Mouse (Mus musculus): ENCODE measurements around the gene Dennd1a. TPM values are rescaled to one million over a fixed set of nuclear protein-coding genes. Genes with fewer than 3 reads are reported as not detected.
A peak's percentile ranks its signal among the peaks of the same experiment; 100 is the strongest.

The Dennd1a gene
- polyA plus RNA-seq, 2 experiments from 2014 or later = 10.9 to 19.5 TPM

- no peak for ATAC-seq
Measured at GRCm38 (mm10) chr2:38102674-38103073, 184.5 kb downstream of the Dennd1a start.

- no peak for ATAC-seq
Measured at GRCm38 (mm10) chr2:38100289-38100688, 186.9 kb downstream of the Dennd1a start.

- ATAC-seq = no peak
Measured at GRCm38 (mm10) chr2:38099120-38099773, 187.9 kb downstream of the Dennd1a start.

- no peak for ATAC-seq
Measured at GRCm38 (mm10) chr2:38097469-38097868, 189.7 kb downstream of the Dennd1a start.

- ATAC-seq = no peak
Measured at GRCm38 (mm10) chr2:38096328-38096727, 190.9 kb downstream of the Dennd1a start.

GRCm38 (mm10) chr2:38094380-38095163 is 192.6 kb downstream of the Dennd1a start:
- ATAC-seq = no peak

- no peak for ATAC-seq
Measured at GRCm38 (mm10) chr2:38093968-38094367, 193.2 kb downstream of the Dennd1a start.

- no peak for ATAC-seq
Measured at GRCm38 (mm10) chr2:38093242-38093641, 193.9 kb downstream of the Dennd1a start.

- ATAC-seq = no peak
Measured at GRCm38 (mm10) chr2:38088346-38088745, 198.8 kb downstream of the Dennd1a start.

GRCm38 (mm10) chr2:38085058-38085457 is 202.1 kb downstream of the Dennd1a start:
- ATAC-seq = no peak

- ATAC-seq = no peak
Measured at GRCm38 (mm10) chr2:38083251-38083650, 203.9 kb downstream of the Dennd1a start.

- ATAC-seq = no peak
Measured at GRCm38 (mm10) chr2:38074495-38074894, 212.7 kb downstream of the Dennd1a start.

- peak; percentile 91 for ATAC-seq
Measured at GRCm38 (mm10) chr2:38072061-38072460, 215.1 kb downstream of the Dennd1a start.

GRCm38 (mm10) chr2:38068171-38068572 is 219.0 kb downstream of the Dennd1a start:
- peak; percentile 43 for ATAC-seq

GRCm38 (mm10) chr2:38065914-38066313 is 221.3 kb downstream of the Dennd1a start:
- ATAC-seq = no peak

GRCm38 (mm10) chr2:38064266-38064665 is 222.9 kb downstream of the Dennd1a start:
- no peak for ATAC-seq

GRCm38 (mm10) chr2:38062156-38062555 is 225.0 kb downstream of the Dennd1a start:
- no peak for ATAC-seq

GRCm38 (mm10) chr2:38061474-38061873 is 225.7 kb downstream of the Dennd1a start:
- no peak for ATAC-seq

GRCm38 (mm10) chr2:38052440-38052839 is 234.8 kb downstream of the Dennd1a start:
- ATAC-seq = no peak

- ATAC-seq = no peak
Measured at GRCm38 (mm10) chr2:38051485-38052085, 235.6 kb downstream of the Dennd1a start.

GRCm38 (mm10) chr2:38048996-38049395 is 238.2 kb downstream of the Dennd1a start:
- no peak for ATAC-seq

GRCm38 (mm10) chr2:38045286-38045685 is 241.9 kb downstream of the Dennd1a start:
- no peak for ATAC-seq

- no peak for ATAC-seq
Measured at GRCm38 (mm10) chr2:38040845-38041244, 246.3 kb downstream of the Dennd1a start.

- ATAC-seq = no peak
Measured at GRCm38 (mm10) chr2:38039621-38040020, 247.6 kb downstream of the Dennd1a start.

All from CD4-positive, CD25-positive, alpha-beta regulatory T cell, adult 4 months (primary cell).